Mouse (Mus musculus) cerebellum, adult 9-11 months (tissue): ENCODE data around the gene Cflar.
"Not testable (repeated sequence)": the region's sequence is repeated elsewhere in the genome, so short reads cannot be mapped to it uniquely, and the experiment has no call there.

Source experiments
- DNase-seq: peaks from one replicate; pipeline ENCODE4 v3.0.0; 2022

The Cflar gene

GRCm38 (mm10) chr1:58711365-58712016 is at the start of gene Cflar:
Cflar (plus strand) TSS chr1:58711508.
- DNase-seq: peak; percentile 60

GRCm38 (mm10) chr1:58662671-58663070 is 48.6 kb upstream of the Cflar start:
- not testable (repeated sequence) for DNase-seq

- DNase-seq: not testable (repeated sequence)
These were observed 47.9 kb upstream of the Cflar start for GRCm38 (mm10) chr1:58663365-58663764.

GRCm38 (mm10) chr1:58668191-58668590 is 43.1 kb upstream of the Cflar start:
- DNase-seq: no peak

- not testable (repeated sequence) for DNase-seq
These were observed 41.7 kb upstream of the Cflar start for GRCm38 (mm10) chr1:58669635-58670034.

GRCm38 (mm10) chr1:58672116-58672515 is 39.2 kb upstream of the Cflar start:
- no peak for DNase-seq

- DNase-seq: no peak
These were observed 36.3 kb upstream of the Cflar start for GRCm38 (mm10) chr1:58675011-58675410.

- DNase-seq: peak; percentile 17
These were observed 33.7 kb upstream of the Cflar start for GRCm38 (mm10) chr1:58677575-58677974.

GRCm38 (mm10) chr1:58678412-58678811 is 32.9 kb upstream of the Cflar start:
- not testable (repeated sequence) for DNase-seq

GRCm38 (mm10) chr1:58689426-58689825 is 21.9 kb upstream of the Cflar start:
- DNase-seq: no peak

GRCm38 (mm10) chr1:58690006-58690744 is 21.1 kb upstream of the Cflar start:
- DNase-seq: no peak

- not testable (repeated sequence) for DNase-seq
These were observed 20.3 kb upstream of the Cflar start for GRCm38 (mm10) chr1:58690834-58691488.

- DNase-seq: not testable (repeated sequence)
These were observed 19.6 kb upstream of the Cflar start for GRCm38 (mm10) chr1:58691718-58692117.

- DNase-seq: no peak
These were observed 17.6 kb upstream of the Cflar start for GRCm38 (mm10) chr1:58693696-58694095.

- not testable (repeated sequence) for DNase-seq
These were observed 15.5 kb upstream of the Cflar start, which contains the start of gene Als2cr12 for GRCm38 (mm10) chr1:58695810-58696209. Als2cr12 (minus strand) TSS chr1:58695989.

- DNase-seq: peak; percentile 27
These were observed 13.7 kb upstream of the Cflar start for GRCm38 (mm10) chr1:58697607-58698006.

- DNase-seq: no peak
These were observed 12.5 kb upstream of the Cflar start for GRCm38 (mm10) chr1:58698781-58699180.

GRCm38 (mm10) chr1:58699988-58700387 is 11.3 kb upstream of the Cflar start:
- DNase-seq: no peak

- not testable (repeated sequence) for DNase-seq
These were observed 10.6 kb upstream of the Cflar start for GRCm38 (mm10) chr1:58700580-58701162.

- DNase-seq: not testable (repeated sequence)
These were observed 1.3 kb upstream of the Cflar start for GRCm38 (mm10) chr1:58710043-58710442.

- DNase-seq: no peak
These were observed 470 bp upstream of the Cflar start for GRCm38 (mm10) chr1:58710711-58711364.
